Mouse (Mus musculus) brain, adult 2 months (tissue): ENCODE measurements at regions not wholly inside any gene's neighbourhood (a gene's known extent, or its start where the extent isn't known, plus 50 kb on each side); places are given as distances from the start of the nearest gene placed in this dataset.

Source experiments
- DNase-seq: peaks from one replicate; pipeline ENCODE4 v3.0.0; 2011; ENCODE audit warnings: low read depth, low spot score

- peak; percentile 61 for DNase-seq
Observed at GRCm38 (mm10) chr14:111485631-111486030, 189.3 kb upstream of the Slitrk5 start.

- peak; percentile 85 for DNase-seq
Observed at GRCm38 (mm10) chr14:111486912-111487311, 188.0 kb upstream of the Slitrk5 start.
